Mouse (Mus musculus) kidney, postnatal 0 days (tissue): ENCODE data around the gene Gm20388. TPM values are rescaled to one million over a fixed set of nuclear protein-coding genes. Genes with fewer than 3 reads are reported as not detected.

Experiments
- ATAC-seq: fragments of 200-750 bp; cut with Nextera tagmentation; replicated peaks from 2 replicates; pipeline ENCODE4 v1.8.0; 2017; ENCODE audit warnings: low read depth, moderate number of reproducible peaks, moderate TSS enrichment, moderate library complexity; ENCODE audit not compliant: low FRiP score
- DNase-seq: peaks from one replicate; pipeline ENCODE4 v3.0.0-alpha.2; 2016; ENCODE audit warnings: low spot score
- H3K27ac ChIP-seq: fragments of 300-500 bp; sonication (generic); 2 replicates; pipeline ENCODE4 v1.5.1; 2014; ENCODE audit warnings: mild to moderate bottlenecking
- H3K27me3 ChIP-seq: fragments of 300-500 bp; sonication (generic); 2 replicates; pipeline ENCODE4 v1.6.1; 2014; ENCODE audit warnings: low read length, mixed read lengths; ENCODE audit not compliant: insufficient read depth
- H3K36me3 ChIP-seq: fragments of 300-500 bp; sonication (generic); 2 replicates; pipeline ENCODE4 v1.6.1; 2014; ENCODE audit warnings: low read length, mixed read lengths; ENCODE audit not compliant: insufficient read depth
- H3K4me1 ChIP-seq: fragments of 300-500 bp; sonication (generic); replicated peaks from 2 replicates; pipeline ENCODE4 v1.6.1; 2014; ENCODE audit warnings: antibody characterized with exemption, low read length, mixed read lengths; ENCODE audit not compliant: insufficient read depth
- H3K4me2 ChIP-seq: fragments of 300-500 bp; sonication (generic); 2 replicates; pipeline ENCODE4 v1.6.1; 2014; ENCODE audit warnings: mild to moderate bottlenecking, low read length, moderate library complexity, mixed read lengths
- H3K4me3 ChIP-seq: fragments of 300-500 bp; sonication (generic); replicated peaks from 2 replicates; pipeline ENCODE4 v1.5.1; 2014; ENCODE audit warnings: low read depth, low read length
- H3K9ac ChIP-seq: fragments of 300-500 bp; sonication (generic); 2 replicates; pipeline ENCODE4 v1.6.1; 2014; ENCODE audit warnings: low read depth, low read length
- H3K9me3 ChIP-seq: fragments of 300-500 bp; sonication (generic); replicated peaks from 2 replicates; pipeline ENCODE4 v1.6.1; 2016; ENCODE audit warnings: low read length, inconsistent platforms, mixed read lengths
- CTCF ChIP-seq: IDR thresholded peaks from 2 replicates; pipeline ENCODE4 v1.5.1; 2016; ENCODE audit warnings: antibody characterized with exemption, low read depth, mild to moderate bottlenecking, moderate library complexity
- WGBS: fragments of 180-500 bp; shearing (Covaris S2); extraction: QIAGEN DNeasy Blood & Tissue Kit; methylation state at CpG from one replicate; pipeline ENCODE4 v1.1.7; 2014; 5-methylcytosine and 5-hydroxymethylcytosine counted together
- polyA plus RNA-seq: library from polyadenylated mRNA; unstranded; fragments of >200 nt; fragmentation: Nextera tagmentation; extraction: Ambion mirVana; gene quantifications from 2 replicates; pipeline ENCODE4 v1.2.1, GENCODE M21; 2015

Gm20388 gene
- polyA plus RNA-seq, 1 experiment from 2014 or later, result not detected

GRCm38 (mm10) chr8:122192771-122193170 lies 2282.1 kb downstream of the Gm20388 start:
- TF ChIP-seq CTCF, result no peak
- H3K36me3 ChIP-seq, result no peaks in the 10 kb centered on the region
- H3K27me3 ChIP-seq, result no peaks in the 10 kb centered on the region
- H3K4me3 ChIP-seq, result no peak overlapping the region
- H3K9me3 ChIP-seq, result no peaks in the 10 kb centered on the region
- DNase-seq (no peak), ATAC-seq (no peak)
- no peak overlapping the region for H3K27ac ChIP-seq
- WGBS, result 46% methylated on average over 5 of the region's 5 CpGs
- H3K4me2 ChIP-seq, result no peak overlapping the region
- H3K4me1 ChIP-seq, result no peaks in the 10 kb centered on the region
- H3K9ac ChIP-seq, result no peak overlapping the region

GRCm38 (mm10) chr8:122193521-122193920 lies 2282.9 kb downstream of the Gm20388 start:
- ATAC-seq (no peak), DNase-seq (no peak)
- Histone ChIP-seq H3K4me3 (no peak overlapping the region), H3K36me3 (no peaks in the 10 kb centered on the region), H3K27ac (no peak overlapping the region), H3K9ac (no peak overlapping the region), H3K4me2 (no peak overlapping the region), H3K27me3 (no peaks in the 10 kb centered on the region), H3K9me3 (no peaks in the 10 kb centered on the region), H3K4me1 (no peaks in the 10 kb centered on the region)
- 58% methylated on average over 11 of the region's 11 CpGs for WGBS
- no peak for TF ChIP-seq CTCF

GRCm38 (mm10) chr8:122194396-122194795 lies 2283.8 kb downstream of the Gm20388 start:
- H3K36me3 ChIP-seq, result no peaks in the 10 kb centered on the region
- H3K4me3 ChIP-seq, result no peak overlapping the region
- TF ChIP-seq CTCF, result no peak
- no peaks in the 10 kb centered on the region for H3K4me1 ChIP-seq
- no peak for ATAC-seq
- no peak overlapping the region for H3K27ac ChIP-seq
- peak; percentile 70 for DNase-seq
- H3K9me3 ChIP-seq, result no peaks in the 10 kb centered on the region
- no peak overlapping the region for H3K9ac ChIP-seq
- 41% methylated on average over 8 of the region's 8 CpGs for WGBS
- no peak overlapping the region for H3K4me2 ChIP-seq
- H3K27me3 ChIP-seq, result no peaks in the 10 kb centered on the region

GRCm38 (mm10) chr8:122197342-122197741 lies 2286.7 kb downstream of the Gm20388 start:
- Histone ChIP-seq H3K9ac (no peak overlapping the region), H3K4me3 (no peak overlapping the region), H3K9me3 (no peaks in the 10 kb centered on the region), H3K27me3 (no peaks in the 10 kb centered on the region), H3K36me3 (no peaks in the 10 kb centered on the region), H3K4me2 (no peak overlapping the region), H3K27ac (no peak overlapping the region), H3K4me1 (no peaks in the 10 kb centered on the region)
- ATAC-seq (no peak), DNase-seq (no peak)
- WGBS, result 70% methylated on average over 5 of the region's 5 CpGs
- TF ChIP-seq CTCF, result no peak

- Histone ChIP-seq H3K9me3 (no peaks in the 10 kb centered on the region), H3K4me2 (no peak overlapping the region), H3K9ac (no peak overlapping the region), H3K36me3 (no peaks in the 10 kb centered on the region), H3K27ac (no peak overlapping the region), H3K4me3 (no peak overlapping the region), H3K4me1 (no peaks in the 10 kb centered on the region), H3K27me3 (no peaks in the 10 kb centered on the region)
- DNase-seq (no peak), ATAC-seq (no peak)
- 67% methylated on average over 12 of the region's 12 CpGs for WGBS
- TF ChIP-seq CTCF, result peak; percentile 23; the same call in 1 of the 2 replicates
Observed at GRCm38 (mm10) chr8:122198378-122199025, 2287.9 kb downstream of the Gm20388 start.

- 71% methylated on average over 9 of the region's 9 CpGs for WGBS
- H3K4me3 ChIP-seq, result no peak overlapping the region
- H3K27me3 ChIP-seq, result no peaks in the 10 kb centered on the region
- H3K9me3 ChIP-seq, result no peaks in the 10 kb centered on the region
- no peaks in the 10 kb centered on the region for H3K36me3 ChIP-seq
- no peak overlapping the region for H3K4me2 ChIP-seq
- ATAC-seq, result no peak
- H3K27ac ChIP-seq, result no peak overlapping the region
- no peak for TF ChIP-seq CTCF
- no peak for DNase-seq
- H3K9ac ChIP-seq, result no peak overlapping the region
- no peaks in the 10 kb centered on the region for H3K4me1 ChIP-seq
Observed at GRCm38 (mm10) chr8:122199191-122199590, 2288.6 kb downstream of the Gm20388 start.

GRCm38 (mm10) chr8:122199841-122200240 lies 2289.2 kb downstream of the Gm20388 start:
- Histone ChIP-seq H3K4me2 (no peak overlapping the region), H3K36me3 (no peaks in the 10 kb centered on the region), H3K27ac (no peak overlapping the region), H3K9me3 (no peaks in the 10 kb centered on the region), H3K4me3 (no peak overlapping the region), H3K4me1 (no peaks in the 10 kb centered on the region), H3K9ac (no peak overlapping the region), H3K27me3 (no peaks in the 10 kb centered on the region)
- 91% methylated on average over 4 of the region's 4 CpGs for WGBS
- no peak for DNase-seq
- no peak for ATAC-seq
- no peak for TF ChIP-seq CTCF
